Mouse (Mus musculus) gastrocnemius, adult 18-20 months (tissue): ENCODE results near the gene Plcb4. TPM values are rescaled to one million over a fixed set of nuclear protein-coding genes. Genes with fewer than 3 reads are reported as not detected.
"Not testable (repeated sequence)": the region's sequence is repeated elsewhere in the genome, so short reads cannot be mapped to it uniquely, and the experiment has no call there.

ENCODE experiments used
- DNase-seq: peaks from one replicate; pipeline ENCODE4 v3.0.0; 2021; ENCODE audit warnings: low spot score
- total RNA-seq, 2 experiments: library from RNA; stranded (reverse); gene quantifications; 2 replicates each; pipeline ENCODE4 v1.2.3; 2021

Gene Plcb4
- total RNA-seq, 2 experiments from 2014 or later, result 14.2 to 18.7 TPM

GRCm38 (mm10) chr2:135886081-135886679 is 227.4 kb downstream of the Plcb4 start:
- no peak for DNase-seq

- DNase-seq, result no peak
Measured at GRCm38 (mm10) chr2:135887805-135888204, 229.0 kb downstream of the Plcb4 start.

GRCm38 (mm10) chr2:135888206-135888605 is 229.4 kb downstream of the Plcb4 start:
- DNase-seq, result no peak

- no peak for DNase-seq
Measured at GRCm38 (mm10) chr2:135888767-135889166, 230.0 kb downstream of the Plcb4 start.

GRCm38 (mm10) chr2:135890083-135890482 is 231.3 kb downstream of the Plcb4 start:
- DNase-seq, result no peak

GRCm38 (mm10) chr2:135891097-135891496 is 232.3 kb downstream of the Plcb4 start:
- DNase-seq, result no peak

- no peak for DNase-seq
Measured at GRCm38 (mm10) chr2:135891686-135892085, 232.9 kb downstream of the Plcb4 start.

GRCm38 (mm10) chr2:135894582-135894981 is 235.8 kb downstream of the Plcb4 start:
- no peak for DNase-seq

GRCm38 (mm10) chr2:135898025-135898424 is 239.2 kb downstream of the Plcb4 start:
- no peak for DNase-seq

GRCm38 (mm10) chr2:135899931-135900330 is 241.1 kb downstream of the Plcb4 start:
- not testable (repeated sequence) for DNase-seq

- DNase-seq, result no peak
Measured at GRCm38 (mm10) chr2:135901015-135901414, 242.2 kb downstream of the Plcb4 start.

GRCm38 (mm10) chr2:135904262-135904661 is 245.5 kb downstream of the Plcb4 start:
- DNase-seq, result no peak

- no peak for DNase-seq
Measured at GRCm38 (mm10) chr2:135904791-135905190, 246.0 kb downstream of the Plcb4 start.

GRCm38 (mm10) chr2:135914343-135915261 is 255.8 kb downstream of the Plcb4 start:
- DNase-seq, result no peak

GRCm38 (mm10) chr2:135915928-135916327 is 257.1 kb downstream of the Plcb4 start:
- DNase-seq, result no peak

- no peak for DNase-seq
Measured at GRCm38 (mm10) chr2:135917000-135917399, 258.2 kb downstream of the Plcb4 start.

- DNase-seq, result no peak
Measured at GRCm38 (mm10) chr2:135918116-135918515, 259.3 kb downstream of the Plcb4 start.

GRCm38 (mm10) chr2:135919641-135920040 is 260.8 kb downstream of the Plcb4 start:
- DNase-seq, result no peak

GRCm38 (mm10) chr2:135926660-135927343 is 268.0 kb downstream of the Plcb4 start:
- peak; percentile 74 for DNase-seq

GRCm38 (mm10) chr2:135929021-135929720 is 270.4 kb downstream of the Plcb4 start:
- no peak for DNase-seq

- DNase-seq, result no peak
Measured at GRCm38 (mm10) chr2:135930696-135931095, 271.9 kb downstream of the Plcb4 start.
